Mouse (Mus musculus): ENCODE results near the gene Slc24a2. TPM values are rescaled to one million over a fixed set of nuclear protein-coding genes. Genes with fewer than 3 reads are reported as not detected.

Slc24a2 gene
- polyA plus RNA-seq, 1 experiment from 2014 or later: 1.1 TPM

- Histone ChIP-seq H3K36me3 (no peaks in the 10 kb centered on the region), H3K9ac (no peak overlapping the region), H3K4me1 (no peaks in the 10 kb centered on the region), H3K4me3 (no peak overlapping the region), H3K27ac (no peak overlapping the region), H3K27me3 (no peaks in the 10 kb centered on the region), H3K4me2 (replicated peaks) (no peak overlapping the region), H3K9me3 (replicated peaks) (no peaks in the 10 kb centered on the region)
- ATAC-seq (ENCODE audit: low FRiP score): no peak
- 90% methylated on average over 10 of the region's 10 CpGs for WGBS
These were observed 194.6 kb downstream of the Slc24a2 start for GRCm38 (mm10) chr4:87035701-87036100.

DNA sequence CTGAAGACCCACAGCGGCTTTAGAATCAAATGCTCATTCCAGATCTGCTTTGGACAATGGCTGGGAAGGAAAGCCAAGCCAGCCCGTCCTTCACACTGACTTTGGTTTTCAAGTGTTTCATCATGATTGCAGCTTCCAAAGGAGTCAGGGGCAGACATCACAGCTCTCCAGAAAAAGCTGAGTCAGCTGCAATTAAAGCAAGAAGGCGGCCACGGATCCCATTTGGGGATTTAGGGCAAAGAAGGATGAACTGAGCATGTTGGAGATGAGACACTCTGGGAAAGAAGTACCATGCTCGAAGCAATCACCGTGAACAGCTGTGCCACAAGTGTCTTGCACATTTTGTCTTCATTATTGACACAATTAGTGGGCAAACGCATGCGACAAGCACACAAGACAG, 197.6 kb downstream of the Slc24a2 start:
- Histone ChIP-seq H3K27ac (no peak overlapping the region), H3K9ac (no peak overlapping the region), H3K27me3 (no peaks in the 10 kb centered on the region), H3K36me3 (no peaks in the 10 kb centered on the region), H3K4me1 (no peaks in the 10 kb centered on the region), H3K9me3 (replicated peaks) (no peaks in the 10 kb centered on the region), H3K4me2 (replicated peaks) (no peak overlapping the region), H3K4me3 (no peak overlapping the region)
- 88% methylated on average over 8 of the region's 8 CpGs for WGBS
- ATAC-seq (ENCODE audit: low FRiP score): no peak

GRCm38 (mm10) chr4:87031076-87031475, 199.2 kb downstream of the Slc24a2 start:
- no peak for ATAC-seq (ENCODE audit: low FRiP score)
- H3K4me2 ChIP-seq (replicated peaks): no peak overlapping the region
- peaks cover 5% of the 10 kb centered on the region; the same call in 1 of the 2 replicates for H3K4me1 ChIP-seq
- no peak overlapping the region for H3K4me3 ChIP-seq
- no peaks in the 10 kb centered on the region for H3K27me3 ChIP-seq
- H3K27ac ChIP-seq: no peak overlapping the region
- H3K9ac ChIP-seq: no peak overlapping the region
- 96% methylated on average over 2 of the region's 2 CpGs for WGBS
- H3K36me3 ChIP-seq: no peaks in the 10 kb centered on the region
- H3K9me3 ChIP-seq (replicated peaks): no peaks in the 10 kb centered on the region

DNA sequence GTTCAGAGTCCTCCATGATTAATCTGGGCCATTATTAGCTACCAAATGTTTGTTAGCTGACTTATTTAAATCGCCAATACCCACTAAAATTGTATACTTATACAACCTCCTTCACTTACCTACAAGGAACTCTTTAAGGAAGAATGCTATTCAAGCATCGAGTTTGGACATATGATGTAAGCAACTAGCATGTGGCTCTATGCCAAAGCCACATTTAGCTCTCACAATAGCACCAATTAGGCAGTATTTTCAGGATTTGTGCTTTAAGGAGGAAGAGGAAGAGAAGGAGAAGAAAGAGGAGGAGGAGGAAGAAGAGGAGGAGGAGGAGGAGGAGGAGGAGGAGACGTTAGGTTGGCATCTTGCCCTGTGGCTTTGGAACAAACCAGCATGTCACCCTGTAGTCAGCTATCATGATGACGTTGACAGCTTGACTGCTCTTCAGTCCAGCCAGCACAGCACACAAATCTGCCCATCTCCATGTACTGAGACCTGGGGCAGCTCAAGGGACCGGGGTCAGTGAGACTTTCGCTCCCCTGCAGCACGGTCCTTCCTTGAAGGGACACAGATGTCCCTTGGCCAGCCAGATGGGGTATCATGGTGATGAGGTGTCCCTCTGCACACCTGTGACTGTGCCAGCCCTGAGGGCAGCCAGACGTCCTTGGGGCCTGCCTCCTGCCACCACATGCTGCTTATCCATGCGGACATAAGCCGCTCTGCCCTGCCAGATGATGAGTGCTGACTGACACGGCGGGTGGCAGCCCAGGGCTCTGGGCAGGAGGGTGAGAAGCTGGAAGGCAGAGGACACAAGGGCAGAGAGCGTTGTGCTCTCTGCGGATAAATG, 203.7 kb downstream of the Slc24a2 start:
- peak; percentile 61 for ATAC-seq (ENCODE audit: low FRiP score)
- WGBS: 61% methylated on average over 14 of the region's 14 CpGs
- H3K36me3 ChIP-seq: no peaks in the 10 kb centered on the region
- H3K4me3 ChIP-seq: no peak overlapping the region
- peaks cover 5% of the 10 kb centered on the region; the same call in 1 of the 2 replicates for H3K4me1 ChIP-seq
- no peak overlapping the region for H3K27ac ChIP-seq
- H3K9me3 ChIP-seq (replicated peaks): no peaks in the 10 kb centered on the region
- no peaks in the 10 kb centered on the region for H3K27me3 ChIP-seq
- H3K4me2 ChIP-seq (replicated peaks): no peak overlapping the region
- H3K9ac ChIP-seq: no peak overlapping the region

DNA sequence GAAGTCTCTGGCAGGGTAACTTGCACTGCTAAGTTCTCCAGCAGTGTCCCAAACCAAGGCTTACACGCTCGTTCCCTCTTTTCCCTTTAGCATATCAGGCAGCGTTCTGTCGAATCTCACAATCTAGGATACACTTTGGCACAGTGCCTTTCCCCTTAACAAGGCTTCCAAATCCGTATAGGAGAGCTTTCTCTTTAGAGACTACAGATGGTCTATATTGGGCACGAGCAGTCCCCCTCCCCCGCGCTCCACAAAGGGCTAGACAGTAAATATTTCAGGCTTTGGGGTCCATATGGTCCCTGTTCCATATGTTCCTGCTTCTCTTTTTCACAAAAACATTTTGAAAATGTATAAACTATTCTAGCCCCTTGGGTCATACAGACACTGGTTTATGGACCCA, 205.7 kb downstream of the Slc24a2 start:
- no peak overlapping the region for H3K4me3 ChIP-seq
- no peaks in the 10 kb centered on the region for H3K9me3 ChIP-seq (replicated peaks)
- H3K4me1 ChIP-seq: peaks cover 5% of the 10 kb centered on the region; the same call in 1 of the 2 replicates
- no peaks in the 10 kb centered on the region for H3K27me3 ChIP-seq
- H3K27ac ChIP-seq: no peak overlapping the region
- H3K9ac ChIP-seq: no peak overlapping the region
- WGBS: 80% methylated on average over 8 of the region's 8 CpGs
- no peak for ATAC-seq (ENCODE audit: low FRiP score)
- no peaks in the 10 kb centered on the region for H3K36me3 ChIP-seq
- H3K4me2 ChIP-seq (replicated peaks): no peak overlapping the region

GRCm38 (mm10) chr4:87021542-87021941, 208.7 kb downstream of the Slc24a2 start:
- no peak overlapping the region for H3K9ac ChIP-seq
- ATAC-seq (ENCODE audit: low FRiP score): no peak

GRCm38 (mm10) chr4:87019486-87020105, 210.7 kb downstream of the Slc24a2 start:
- Histone ChIP-seq H3K4me1 (no peaks in the 10 kb centered on the region), H3K27me3 (no peaks in the 10 kb centered on the region), H3K9me3 (replicated peaks) (no peaks in the 10 kb centered on the region), H3K36me3 (no peaks in the 10 kb centered on the region), H3K9ac (no peak overlapping the region), H3K27ac (no peak overlapping the region), H3K4me2 (replicated peaks) (no peak overlapping the region), H3K4me3 (no peak overlapping the region)
- ATAC-seq (ENCODE audit: low FRiP score): no peak
- 55% methylated on average over 13 of the region's 13 CpGs for WGBS

More at GRCm38 (mm10) chr4:87021542-87021941, 208.7 kb downstream of the Slc24a2 start:
- Histone ChIP-seq H3K36me3 (no peaks in the 10 kb centered on the region), H3K9me3 (replicated peaks) (no peaks in the 10 kb centered on the region), H3K27ac (no peak overlapping the region), H3K27me3 (no peaks in the 10 kb centered on the region), H3K4me1 (peaks cover under 1% of the 10 kb centered on the region; the same call in 1 of the 2 replicates), H3K4me3 (no peak overlapping the region), H3K4me2 (replicated peaks) (no peak overlapping the region)
- WGBS: 64% methylated on average over 3 of the region's 3 CpGs

- no peak overlapping the region for H3K4me2 ChIP-seq (replicated peaks)
- no peaks in the 10 kb centered on the region for H3K27me3 ChIP-seq
- no peaks in the 10 kb centered on the region for H3K9me3 ChIP-seq (replicated peaks)
- H3K4me1 ChIP-seq: no peaks in the 10 kb centered on the region
- no peaks in the 10 kb centered on the region for H3K36me3 ChIP-seq
- ATAC-seq (ENCODE audit: low FRiP score): no peak
- no peak overlapping the region for H3K9ac ChIP-seq
- 88% methylated on average over 9 of the region's 9 CpGs for WGBS
- no peak overlapping the region for H3K4me3 ChIP-seq
- no peak overlapping the region for H3K27ac ChIP-seq
These were observed 211.9 kb downstream of the Slc24a2 start for GRCm38 (mm10) chr4:87018073-87018997.

GRCm38 (mm10) chr4:87017464-87017863, 212.8 kb downstream of the Slc24a2 start:
- no peaks in the 10 kb centered on the region for H3K36me3 ChIP-seq
- H3K9ac ChIP-seq: no peak overlapping the region
- H3K4me1 ChIP-seq: no peaks in the 10 kb centered on the region
- no peak for ATAC-seq (ENCODE audit: low FRiP score)
- H3K9me3 ChIP-seq (replicated peaks): no peaks in the 10 kb centered on the region
- no peak overlapping the region for H3K27ac ChIP-seq
- WGBS: 79% methylated on average over 3 of the region's 3 CpGs
- no peak overlapping the region for H3K4me3 ChIP-seq
- no peaks in the 10 kb centered on the region for H3K27me3 ChIP-seq
- H3K4me2 ChIP-seq (replicated peaks): no peak overlapping the region

- H3K27ac ChIP-seq: no peak overlapping the region
- H3K9ac ChIP-seq: no peak overlapping the region
- no peaks in the 10 kb centered on the region for H3K9me3 ChIP-seq (replicated peaks)
- H3K4me1 ChIP-seq: no peaks in the 10 kb centered on the region
- H3K4me3 ChIP-seq: no peak overlapping the region
- WGBS: 68% methylated on average over 4 of the region's 4 CpGs
- ATAC-seq (ENCODE audit: low FRiP score): no peak
- no peak overlapping the region for H3K4me2 ChIP-seq (replicated peaks)
- H3K27me3 ChIP-seq: no peaks in the 10 kb centered on the region
- H3K36me3 ChIP-seq: no peaks in the 10 kb centered on the region
These were observed 214.5 kb downstream of the Slc24a2 start for GRCm38 (mm10) chr4:87015746-87016145.

- H3K9me3 ChIP-seq (replicated peaks): no peaks in the 10 kb centered on the region
- no peaks in the 10 kb centered on the region for H3K36me3 ChIP-seq
- no peak overlapping the region for H3K4me3 ChIP-seq
- no peak overlapping the region for H3K27ac ChIP-seq
- H3K4me1 ChIP-seq: no peaks in the 10 kb centered on the region
- WGBS: 87% methylated on average over 7 of the region's 7 CpGs
- no peak overlapping the region for H3K9ac ChIP-seq
- no peaks in the 10 kb centered on the region for H3K27me3 ChIP-seq
- no peak for ATAC-seq (ENCODE audit: low FRiP score)
- H3K4me2 ChIP-seq (replicated peaks): no peak overlapping the region
These were observed 216.3 kb downstream of the Slc24a2 start for GRCm38 (mm10) chr4:87013721-87014620.
